Mouse (Mus musculus) gastrocnemius, postnatal 4 days (tissue): Measurements from ENCODE around the gene Rsph6a. TPM values are rescaled to one million over a fixed set of nuclear protein-coding genes. Genes with fewer than 3 reads are reported as not detected.

Source experiments
- DNase-seq, 2 experiments: peaks; one replicate each; pipeline ENCODE4 v3.0.0; 2021 to 2022; ENCODE audit warnings: low spot score in 2 of 2, mixed read lengths in 2 of 2
- total RNA-seq, 2 experiments: library from RNA; stranded (reverse); gene quantifications; 2 replicates each; pipeline ENCODE4 v1.2.3; 2021

The Rsph6a gene
- total RNA-seq, 2 experiments from 2014 or later = not detected

DNA sequence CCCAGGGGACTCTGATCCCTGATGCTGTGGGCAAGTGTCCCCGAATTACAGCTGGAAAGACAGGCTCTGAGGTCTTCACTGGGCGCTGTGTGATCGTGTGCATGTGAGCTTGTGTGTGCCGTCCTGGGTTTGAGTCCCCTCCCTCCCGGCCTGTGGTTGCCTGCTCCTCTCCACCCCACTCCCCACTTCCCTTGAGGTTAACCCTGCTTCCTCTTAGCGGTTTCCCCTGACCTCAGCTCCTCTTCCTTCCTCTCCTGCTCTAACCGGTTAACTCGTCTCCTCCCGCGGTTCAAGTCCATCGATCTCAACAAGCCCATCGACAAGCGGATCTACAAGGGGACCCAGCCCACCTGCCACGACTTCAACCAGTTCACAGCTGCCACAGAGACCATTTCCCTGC is 23.3 kb downstream of the Rsph6a start:
- DNase-seq = no peak

DNA sequence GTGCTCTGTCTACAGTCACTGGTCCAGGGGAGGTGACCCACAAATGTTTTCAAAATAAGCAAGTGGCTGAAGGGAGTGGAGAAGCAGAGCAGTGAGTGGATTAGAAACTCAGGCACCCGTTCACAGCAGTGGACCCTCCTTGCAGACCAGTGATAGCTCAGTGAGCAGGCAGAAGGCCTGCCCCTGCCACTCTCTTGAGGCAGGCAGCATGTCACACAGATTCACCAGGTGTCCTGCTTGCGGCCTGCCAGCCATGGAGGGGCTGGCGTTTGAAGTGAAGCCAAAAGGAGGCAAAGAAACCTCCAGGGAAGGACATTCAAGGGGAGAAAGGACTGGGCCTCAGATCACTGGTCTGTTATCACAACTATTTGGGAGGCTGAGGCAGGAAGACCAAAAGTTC is 24.2 kb downstream of the Rsph6a start:
- DNase-seq = no peak

GRCm38 (mm10) chr7:19080451-19080950 is 26.0 kb downstream of the Rsph6a start:
- no peak for DNase-seq

DNA sequence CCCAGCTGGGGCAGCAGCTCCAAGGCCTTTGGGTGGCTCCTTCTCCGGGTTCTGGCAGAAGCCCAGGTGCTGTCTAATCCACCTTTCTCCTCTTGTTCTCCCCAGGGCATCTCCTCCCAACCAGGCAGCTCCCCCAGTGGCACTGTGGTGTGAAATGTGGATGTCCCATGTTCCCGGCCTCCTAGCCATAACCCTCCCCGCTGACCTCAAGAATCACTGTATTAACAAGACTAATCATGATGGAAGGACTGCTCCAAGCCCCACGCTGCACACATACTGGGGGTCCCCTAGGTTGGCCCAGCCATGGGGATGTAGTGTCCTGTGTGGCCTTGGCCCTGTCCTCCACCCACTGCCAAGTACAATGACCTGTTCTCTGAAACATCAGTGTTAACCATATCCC is 27.7 kb downstream of the Rsph6a start:
- no peak for DNase-seq

DNA sequence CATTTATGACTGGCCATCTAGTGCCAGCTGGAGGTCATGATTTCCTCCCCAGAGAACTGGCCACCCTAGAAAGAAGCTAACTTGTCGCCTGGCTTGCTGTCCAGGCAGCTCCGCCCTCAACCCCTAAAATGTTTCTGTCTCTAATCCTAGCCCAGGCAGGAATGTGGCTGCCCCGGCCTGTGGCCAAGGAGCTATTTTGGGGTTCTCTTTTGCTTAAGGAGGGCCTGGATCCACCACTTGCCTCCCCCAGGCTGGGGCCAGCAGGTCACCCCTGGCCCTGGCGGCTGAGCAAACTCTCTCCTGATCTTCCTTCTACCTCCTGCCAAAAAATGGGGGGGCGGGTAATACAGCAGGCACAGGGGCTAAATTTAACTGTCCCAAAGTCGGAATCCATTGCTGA is 28.6 kb downstream of the Rsph6a start:
- peak in 1 of 2 experiments; percentile 57 for DNase-seq

DNA sequence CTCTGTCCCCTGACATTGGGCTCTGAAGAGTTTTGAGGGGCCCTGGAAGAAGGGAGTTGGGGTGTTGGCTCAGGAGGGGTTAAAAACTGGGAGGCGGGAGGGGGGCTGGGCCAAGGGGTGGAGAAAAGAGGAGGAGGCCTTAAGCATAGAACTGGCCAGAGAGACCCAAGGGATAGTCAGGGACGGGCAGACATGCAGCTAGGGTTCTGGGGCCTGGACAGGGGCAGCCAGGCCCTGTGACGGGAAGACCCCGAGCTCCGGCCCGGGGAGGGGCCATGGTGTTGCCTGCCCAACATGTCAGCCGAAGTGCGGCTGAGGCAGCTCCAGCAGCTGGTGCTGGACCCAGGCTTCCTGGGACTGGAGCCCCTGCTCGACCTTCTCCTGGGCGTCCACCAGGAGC is 29.2 kb downstream of the Rsph6a start, which contains the start of gene Dmpk:
TSS of gene Dmpk (plus strand) at position 149 of the 400 bp plus-strand sequence.
- peak in 1 of 2 experiments; percentile 63 for DNase-seq

- peak in 1 of 2 experiments; percentile 55 for DNase-seq
Observed at GRCm38 (mm10) chr7:19084277-19084771, 29.8 kb downstream of the Rsph6a start.

DNA sequence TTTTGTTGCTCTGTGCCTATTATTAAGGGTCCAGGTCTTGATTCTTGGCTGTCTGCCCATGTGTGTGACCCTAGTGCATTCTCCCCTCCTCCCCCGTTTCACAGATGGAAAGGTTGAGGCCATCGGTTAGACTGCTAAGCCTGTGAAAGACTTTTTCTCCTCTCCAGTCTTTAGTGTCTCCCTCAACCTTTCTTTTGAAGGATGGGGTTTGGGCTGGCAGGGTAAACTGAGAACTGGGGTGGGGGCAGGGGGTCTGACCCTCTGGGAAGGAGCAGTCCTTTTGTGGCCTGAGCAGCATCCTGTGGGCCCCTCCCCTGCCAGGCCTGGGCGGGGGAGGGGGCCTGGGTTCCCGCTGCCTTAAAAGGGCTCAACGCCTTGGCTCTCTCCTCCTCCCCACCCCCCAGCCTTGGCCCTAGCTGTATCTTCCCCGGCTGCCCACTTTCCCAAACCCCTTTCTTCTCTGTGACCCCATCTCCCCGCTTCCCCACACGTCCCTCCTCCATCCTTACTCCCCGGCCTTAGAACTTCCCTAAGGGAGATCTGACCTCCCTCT is 30.5 kb downstream of the Rsph6a start:
- no peak for DNase-seq

DNA sequence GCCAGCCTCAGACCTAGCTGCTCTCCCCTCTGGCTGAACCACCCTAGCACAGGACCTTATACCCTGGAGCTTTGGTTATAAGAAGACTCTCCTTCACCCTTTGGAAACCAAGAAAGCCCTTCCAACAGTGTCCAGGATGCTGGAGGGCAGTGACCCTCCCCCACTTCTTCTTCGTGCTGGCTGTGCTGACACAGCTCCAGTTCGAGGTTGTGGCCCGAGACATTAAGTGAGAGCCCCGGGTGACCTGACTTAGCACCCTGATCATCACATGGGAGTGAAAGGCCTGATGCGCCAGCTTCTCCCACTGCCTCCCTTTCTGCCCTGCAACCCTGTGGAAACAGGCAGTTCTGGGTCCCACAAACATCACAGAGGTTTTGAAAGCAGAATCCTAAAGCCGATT is 31.0 kb downstream of the Rsph6a start:
- no peak for DNase-seq

GRCm38 (mm10) chr7:19086042-19086441 is 31.6 kb downstream of the Rsph6a start:
- no peak for DNase-seq

- DNase-seq = no peak
Observed at GRCm38 (mm10) chr7:19086760-19087159, 32.3 kb downstream of the Rsph6a start.

GRCm38 (mm10) chr7:19088813-19089212 is 34.3 kb downstream of the Rsph6a start:
- peak in 1 of 2 experiments; percentile 73 for DNase-seq

- no peak for DNase-seq
Observed at GRCm38 (mm10) chr7:19091913-19092312, 37.4 kb downstream of the Rsph6a start.

GRCm38 (mm10) chr7:19092381-19093173 is 38.1 kb downstream of the Rsph6a start:
- peak; percentile 42 to 65 for DNase-seq

- DNase-seq = peak; percentile 86 to 88
Observed at GRCm38 (mm10) chr7:19093174-19093521, 38.7 kb downstream of the Rsph6a start.

GRCm38 (mm10) chr7:19093537-19094385 is 39.3 kb downstream of the Rsph6a start:
- DNase-seq = peak; percentile 93 to 97

GRCm38 (mm10) chr7:19094471-19094825 is 40.0 kb downstream of the Rsph6a start, which contains the start of gene Six5:
Six5 (plus strand) TSS chr7:19094594.
- peak; percentile 59 to 74 for DNase-seq

DNA sequence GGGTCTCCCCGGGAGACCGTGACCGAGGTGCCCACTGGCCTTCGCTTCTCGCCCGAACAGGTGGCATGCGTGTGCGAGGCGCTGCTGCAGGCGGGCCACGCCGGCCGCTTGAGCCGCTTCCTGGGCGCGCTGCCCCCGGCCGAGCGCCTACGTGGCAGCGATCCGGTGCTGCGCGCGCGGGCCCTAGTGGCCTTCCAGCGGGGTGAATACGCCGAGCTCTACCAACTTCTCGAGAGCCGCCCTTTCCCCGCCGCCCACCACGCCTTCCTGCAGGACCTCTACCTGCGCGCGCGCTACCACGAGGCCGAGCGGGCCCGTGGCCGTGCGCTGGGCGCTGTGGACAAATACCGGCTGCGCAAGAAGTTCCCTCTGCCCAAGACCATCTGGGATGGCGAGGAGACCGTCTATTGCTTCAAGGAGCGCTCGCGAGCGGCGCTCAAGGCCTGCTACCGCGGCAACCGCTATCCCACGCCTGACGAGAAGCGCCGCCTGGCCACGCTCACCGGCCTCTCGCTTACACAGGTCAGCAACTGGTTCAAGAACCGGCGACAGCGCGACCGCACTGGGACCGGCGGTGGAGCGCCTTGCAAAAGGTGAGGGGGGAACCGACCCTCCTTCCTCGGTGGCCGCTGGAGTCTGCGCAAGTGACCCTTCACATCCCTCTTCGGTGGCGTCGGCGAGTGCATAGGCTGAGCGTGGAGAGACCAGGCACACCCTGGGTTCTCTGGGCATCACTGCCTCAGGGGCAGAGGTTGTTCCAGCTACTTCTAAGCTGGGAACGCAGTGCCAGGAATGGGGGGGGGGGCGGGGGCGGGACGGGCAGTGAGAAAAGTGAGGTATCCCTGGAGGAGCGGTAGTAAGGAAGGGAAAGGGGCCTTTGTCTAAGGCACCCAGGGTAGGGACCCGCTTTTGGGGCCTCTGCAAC is 40.6 kb downstream of the Rsph6a start:
- DNase-seq = peak; percentile 43 to 70

- peak; percentile 52 to 76 for DNase-seq
Observed at GRCm38 (mm10) chr7:19095751-19096110, 41.2 kb downstream of the Rsph6a start.

GRCm38 (mm10) chr7:19096421-19096976 is 42.0 kb downstream of the Rsph6a start:
- no peak for DNase-seq
